Mouse (Mus musculus) testis, adult 2 months (tissue): ENCODE data around the gene Atp1a1. TPM values are rescaled to one million over a fixed set of nuclear protein-coding genes. Genes with fewer than 3 reads are reported as not detected.

Experiments
- H3K27ac ChIP-seq: fragments of 200-500 bp; 2 replicates; pipeline ENCODE4 v1.5.1; 2012; ENCODE audit warnings: low read depth, low read length; ENCODE audit not compliant: control insufficient read depth, insufficient read depth
- H3K27me3 ChIP-seq: fragments of 200-500 bp; 2 replicates; pipeline ENCODE4 v1.6.1; 2012; ENCODE audit warnings: mild to moderate bottlenecking, low read length, moderate library complexity; ENCODE audit not compliant: control insufficient read depth, insufficient read depth
- H3K36me3 ChIP-seq: fragments of 200-500 bp; 2 replicates; pipeline ENCODE4 v1.6.1; 2012; ENCODE audit warnings: mild to moderate bottlenecking, low read length; ENCODE audit not compliant: control insufficient read depth, insufficient read depth
- H3K4me1 ChIP-seq: fragments of 200-500 bp; 2 replicates; pipeline ENCODE4 v1.6.1; 2012; ENCODE audit warnings: low read length; ENCODE audit not compliant: control insufficient read depth, insufficient read depth
- H3K4me3 ChIP-seq: fragments of 200-500 bp; 2 replicates; pipeline ENCODE4 v1.5.1; 2012; ENCODE audit warnings: low read depth, mild to moderate bottlenecking, low read length, moderate library complexity, mixed read lengths; ENCODE audit not compliant: control insufficient read depth
- CTCF ChIP-seq: fragments of 200-500 bp; IDR thresholded peaks from 2 replicates; pipeline ENCODE4 v1.5.1; 2012; ENCODE audit warnings: low read depth, mild to moderate bottlenecking, inconsistent platforms, low read length, moderate library complexity; ENCODE audit not compliant: control insufficient read depth, insufficient read depth, insufficient replicate concordance
- POLR2A ChIP-seq: fragments of 200-500 bp; IDR thresholded peaks from 2 replicates; pipeline ENCODE4 v1.6.1; 2012; ENCODE audit warnings: low read depth, mild to moderate bottlenecking, inconsistent platforms, low read length, moderate library complexity; ENCODE audit not compliant: control insufficient read depth
- polyA plus RNA-seq: library from polyadenylated mRNA; depleted of rRNA; stranded (reverse); fragments of >200 nt; gene quantifications from 2 replicates; pipeline ENCODE4 v1.2.3, GENCODE M21; 2012

Atp1a1 gene
- polyA plus RNA-seq, 1 experiment = 57.0 TPM

DNA sequence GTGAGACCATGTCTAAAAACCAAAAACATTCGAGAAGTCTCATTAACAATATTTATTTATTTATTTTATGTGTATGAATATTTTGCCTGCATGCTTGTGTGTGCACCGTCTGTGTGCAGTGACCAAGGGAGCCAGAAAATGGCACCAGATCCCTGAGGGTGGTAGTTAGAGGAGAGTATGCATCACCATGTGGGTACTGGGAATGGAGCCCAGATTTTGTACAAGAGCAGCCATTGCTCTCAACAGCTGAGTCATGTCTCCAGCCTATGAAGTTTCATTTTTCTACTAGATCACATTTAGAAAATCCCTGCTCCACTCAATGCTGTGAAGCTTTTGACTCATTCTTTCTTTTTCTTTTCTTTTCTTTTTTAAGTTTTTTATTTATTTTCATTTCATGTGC lies 23.8 kb upstream of the Atp1a1 start:
- TF ChIP-seq CTCF (no peak), POLR2A (no peak)
- no peak overlapping the region for H3K27ac ChIP-seq
- H3K4me1 ChIP-seq = no peaks in the 10 kb centered on the region
- H3K4me3 ChIP-seq = no peak overlapping the region
- no peaks in the 10 kb centered on the region for H3K27me3 ChIP-seq
- H3K36me3 ChIP-seq = no peaks in the 10 kb centered on the region

DNA sequence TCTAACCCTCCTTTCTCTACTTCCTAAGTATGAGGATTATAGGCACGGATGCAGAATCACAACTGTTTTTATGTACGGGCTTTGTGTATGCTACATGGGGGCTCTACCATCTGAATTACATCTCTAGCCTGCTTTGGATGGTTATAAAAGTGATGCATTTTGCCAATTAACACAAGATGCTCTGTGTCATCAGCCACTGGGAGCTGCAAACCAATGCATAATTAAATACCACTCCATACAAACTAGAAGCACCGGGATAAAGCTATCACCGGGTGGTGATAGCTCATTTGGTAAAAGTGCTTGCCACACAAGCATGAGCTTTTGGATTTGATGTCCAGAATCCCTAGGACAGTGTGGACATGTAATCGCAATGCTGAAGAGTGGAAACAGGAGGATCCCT lies 19.8 kb upstream of the Atp1a1 start:
- Histone ChIP-seq H3K4me3 (no peak overlapping the region), H3K27ac (no peak overlapping the region), H3K36me3 (no peaks in the 10 kb centered on the region), H3K4me1 (no peaks in the 10 kb centered on the region), H3K27me3 (no peaks in the 10 kb centered on the region)
- TF ChIP-seq CTCF (no peak), POLR2A (no peak)

DNA sequence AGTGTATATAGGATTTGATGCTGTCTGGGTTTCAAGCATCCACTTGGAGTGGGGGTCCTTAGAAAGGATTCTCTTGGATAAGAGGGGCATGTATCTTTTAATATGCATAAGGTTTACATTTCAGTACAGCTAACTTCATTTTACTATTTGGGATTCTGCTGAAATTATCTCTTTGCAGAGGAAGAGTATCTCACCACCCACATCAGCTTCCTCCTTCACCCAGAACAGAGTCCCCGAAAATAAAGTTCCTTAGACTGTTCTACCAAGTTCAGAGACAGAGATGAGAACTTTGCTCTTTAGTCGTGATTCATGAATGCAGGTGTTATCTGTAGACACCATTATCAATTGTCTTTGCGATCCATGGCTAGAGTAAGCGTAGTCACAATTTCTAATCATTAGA lies 14.5 kb upstream of the Atp1a1 start:
- Histone ChIP-seq H3K36me3 (no peaks in the 10 kb centered on the region), H3K4me3 (no peak overlapping the region), H3K27ac (no peak overlapping the region), H3K4me1 (no peaks in the 10 kb centered on the region), H3K27me3 (no peaks in the 10 kb centered on the region)
- no peak for TF ChIP-seq POLR2A
- TF ChIP-seq CTCF = no peak

DNA sequence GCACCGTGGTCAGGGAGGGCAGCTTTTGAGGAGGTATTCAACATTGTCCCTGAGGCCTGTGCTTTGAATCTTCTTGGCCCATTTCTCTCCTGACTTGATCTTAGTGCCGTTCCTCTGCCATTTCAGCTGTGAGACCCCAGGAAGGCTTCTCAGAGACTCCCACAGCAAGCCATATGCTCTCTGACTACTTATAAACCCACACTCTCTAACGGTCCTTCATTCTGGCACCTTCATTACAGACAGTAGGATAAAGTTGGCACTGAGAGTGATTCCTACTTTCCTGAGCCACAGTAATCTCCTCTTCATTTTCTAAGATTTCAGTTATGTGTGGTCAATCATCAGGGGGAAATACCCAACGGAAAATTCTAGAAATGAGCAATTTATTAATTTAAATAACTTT lies 14.0 kb upstream of the Atp1a1 start:
- no peak overlapping the region for H3K27ac ChIP-seq
- no peaks in the 10 kb centered on the region for H3K36me3 ChIP-seq
- TF ChIP-seq POLR2A (no peak), CTCF (no peak)
- H3K4me3 ChIP-seq = no peak overlapping the region
- no peaks in the 10 kb centered on the region for H3K27me3 ChIP-seq
- no peaks in the 10 kb centered on the region for H3K4me1 ChIP-seq

DNA sequence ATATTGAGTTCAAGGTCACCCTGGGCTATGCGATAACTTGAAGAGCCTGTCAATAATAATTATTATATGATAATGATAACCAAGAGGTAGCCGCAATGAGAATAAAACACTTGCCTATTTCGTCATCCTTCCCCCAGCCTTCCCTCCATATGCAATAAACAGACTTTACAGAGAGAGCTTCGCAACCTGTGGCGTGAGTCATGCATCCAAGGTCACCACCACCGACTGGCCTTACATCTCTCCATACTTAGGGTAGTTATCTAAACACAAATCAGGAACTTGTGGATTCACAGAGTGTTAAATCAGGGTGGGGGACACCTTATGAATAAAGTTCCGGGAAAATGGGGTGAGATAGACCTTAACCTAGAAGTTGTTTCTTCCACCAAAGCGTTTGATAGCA lies 13.0 kb upstream of the Atp1a1 start:
- Histone ChIP-seq H3K27me3 (no peaks in the 10 kb centered on the region), H3K27ac (no peak overlapping the region), H3K4me1 (no peaks in the 10 kb centered on the region), H3K4me3 (no peak overlapping the region), H3K36me3 (no peaks in the 10 kb centered on the region)
- no peak for TF ChIP-seq CTCF
- no peak for TF ChIP-seq POLR2A

DNA sequence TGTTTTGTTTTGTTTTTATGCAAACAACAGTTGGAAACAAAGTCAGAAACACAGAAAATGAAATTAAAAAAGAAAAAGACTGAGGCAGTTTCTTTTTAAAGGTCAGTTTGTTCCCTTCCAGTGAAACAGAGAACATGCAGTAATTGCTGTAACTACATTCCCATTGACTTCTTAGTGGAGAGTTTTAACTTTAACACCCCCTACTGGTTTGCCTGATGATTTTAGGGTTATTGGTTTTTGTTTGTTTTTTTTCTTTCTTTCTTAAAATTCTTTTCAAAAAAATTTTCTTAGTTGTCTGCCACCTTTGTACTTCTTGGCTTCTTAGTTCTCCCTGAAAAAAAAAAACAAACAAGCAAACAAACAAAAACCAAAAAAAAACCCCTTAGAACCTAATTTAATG lies 12.5 kb upstream of the Atp1a1 start:
- no peaks in the 10 kb centered on the region for H3K36me3 ChIP-seq
- H3K4me3 ChIP-seq = no peak overlapping the region
- no peaks in the 10 kb centered on the region; the same call in 1 of the 2 replicates for H3K4me1 ChIP-seq
- no peak overlapping the region for H3K27ac ChIP-seq
- TF ChIP-seq CTCF (no peak), POLR2A (no peak)
- H3K27me3 ChIP-seq = no peaks in the 10 kb centered on the region

DNA sequence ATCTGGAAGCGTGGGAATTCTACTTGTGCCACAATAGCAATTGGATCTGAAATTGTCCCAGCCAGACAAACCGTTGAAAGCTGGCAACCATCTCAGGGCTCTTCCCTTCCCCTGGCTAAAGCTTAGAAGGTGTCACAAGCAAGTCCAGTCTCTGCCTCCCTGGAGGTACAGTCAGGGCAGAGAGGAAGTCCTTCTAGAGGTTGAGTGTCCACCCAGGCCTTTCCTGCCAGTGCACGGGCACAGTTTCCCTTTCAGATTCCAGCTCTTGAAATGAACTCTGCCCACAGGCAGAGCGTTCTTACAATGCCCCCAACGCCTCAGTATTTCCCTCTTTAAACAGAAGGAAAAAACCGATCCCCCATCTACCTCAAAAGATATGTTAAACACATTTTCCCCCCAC lies 11.4 kb upstream of the Atp1a1 start:
- H3K27ac ChIP-seq = no peak overlapping the region
- no peak for TF ChIP-seq POLR2A
- TF ChIP-seq CTCF = no peak
- H3K27me3 ChIP-seq = no peaks in the 10 kb centered on the region
- no peak overlapping the region for H3K4me3 ChIP-seq
- H3K36me3 ChIP-seq = no peaks in the 10 kb centered on the region
- H3K4me1 ChIP-seq = no peaks in the 10 kb centered on the region; the same call in 1 of the 2 replicates
